Mouse (Mus musculus): ENCODE measurements around the gene Hnf4a. TPM values are rescaled to one million over a fixed set of nuclear protein-coding genes. Genes with fewer than 3 reads are reported as not detected.
A peak's percentile ranks its signal among the peaks of the same experiment; 100 is the strongest.

Gene Hnf4a
- polyA plus RNA-seq, 1 experiment from 2014 or later = 90.5 TPM

DNA sequence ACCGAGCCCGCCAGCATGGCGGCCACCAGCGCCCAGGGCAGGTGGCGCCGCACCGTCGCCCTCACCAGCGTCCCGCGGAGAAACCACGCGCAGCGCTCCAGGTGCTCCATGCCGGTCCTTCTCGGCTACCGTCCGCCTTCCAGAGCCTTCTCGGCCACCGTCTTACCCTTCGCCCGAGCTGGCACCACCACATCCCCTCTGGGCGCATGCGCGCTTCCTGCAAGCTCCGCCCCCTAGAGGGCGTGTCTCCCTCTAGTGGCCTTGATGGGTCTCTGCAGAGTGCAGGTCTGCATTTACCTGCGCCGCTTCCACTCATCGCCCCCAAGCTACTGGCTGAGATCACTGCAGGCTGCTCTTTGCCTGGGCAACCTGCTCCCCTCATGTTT lies 34.1 kb upstream of the Hnf4a start, which contains the start of gene Fitm2:
Gene Fitm2, minus strand, starts transcription at position 164 of the 386 bp plus-strand sequence.
- H3K4me1 ChIP-seq (replicated peaks; ENCODE audit: control insufficient read depth, insufficient read depth, low read length) = peaks cover 9% of the 10 kb centered on the region; the same call in 1 of the 2 replicates
- under 1% methylated on average over 30 of the region's 30 CpGs for WGBS
- H3K27ac ChIP-seq (ENCODE audit: low read depth) = 0 out of 2 replicates have a peak within 1 kb of the TSS, but pooled peaks have one; percentile 7
- peak; percentile 99 for DNase-seq (ENCODE audit: low spot score)
- peak; percentile 97 for ATAC-seq (replicated peaks; ENCODE audit: low FRiP score, low TSS enrichment, low read depth)
- peak within 1 kb of the TSS; percentile 75 for H3K9ac ChIP-seq (ENCODE audit: low read length)
- peak within 1 kb of the TSS; percentile 94 for H3K4me3 ChIP-seq (ENCODE audit: low read depth, low read length)
- H3K9me3 ChIP-seq (ENCODE audit: control insufficient read depth, low read length) = no peaks in the 10 kb centered on the region
- H3K36me3 ChIP-seq (ENCODE audit: control insufficient read depth, insufficient read depth, low read length) = peaks cover 11% of the 10 kb centered on the region; the same call in 1 of the 2 replicates
- H3K4me2 ChIP-seq (ENCODE audit: low read length) = peak within 1 kb of the TSS; percentile 91
- H3K27me3 ChIP-seq (replicated peaks; ENCODE audit: control insufficient read depth, insufficient read depth, low read length) = no peaks in the 10 kb centered on the region

DNA sequence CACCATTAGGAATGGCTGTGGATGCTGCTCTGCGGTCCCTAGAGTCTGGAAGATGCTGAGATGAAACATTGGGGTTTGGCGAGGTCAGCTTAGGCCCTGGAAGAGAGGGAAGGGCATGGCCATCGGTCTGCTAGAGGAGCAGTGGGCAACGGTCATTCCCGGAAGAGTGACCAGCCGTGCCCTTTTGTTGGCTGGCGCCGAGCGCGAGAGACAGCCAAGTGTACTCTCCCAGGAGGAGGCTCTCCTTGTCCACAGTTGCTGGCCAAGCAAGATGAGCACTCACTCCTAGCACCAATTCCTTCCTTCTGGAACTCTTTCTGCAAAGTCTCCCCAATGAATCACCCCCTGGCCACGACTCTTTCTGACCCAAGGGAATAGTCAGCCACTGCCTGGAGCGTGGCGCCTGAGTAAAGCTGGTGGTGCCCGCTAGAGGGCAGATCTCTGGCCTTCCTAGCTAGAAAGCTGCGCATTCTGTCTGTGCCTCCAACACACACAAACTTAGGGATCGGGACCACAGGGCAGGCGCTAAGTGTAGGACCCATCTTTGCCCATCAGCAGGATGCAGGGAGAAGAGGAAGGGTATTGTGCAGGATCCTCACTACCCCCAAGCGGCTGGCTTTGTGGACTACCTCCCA lies 26.3 kb upstream of the Hnf4a start:
- Histone ChIP-seq H3K9ac (ENCODE audit: low read length) (no peak overlapping the region), H3K27me3 (replicated peaks; ENCODE audit: control insufficient read depth, insufficient read depth, low read length) (peaks cover 7% of the 10 kb centered on the region; the same call in 1 of the 2 replicates), H3K27ac (ENCODE audit: low read depth) (no peak overlapping the region), H3K4me2 (ENCODE audit: low read length) (no peak overlapping the region), H3K4me3 (ENCODE audit: low read depth, low read length) (no peak overlapping the region), H3K9me3 (ENCODE audit: control insufficient read depth, low read length) (no peaks in the 10 kb centered on the region), H3K4me1 (replicated peaks; ENCODE audit: control insufficient read depth, insufficient read depth, low read length) (peaks cover 6% of the 10 kb centered on the region), H3K36me3 (ENCODE audit: control insufficient read depth, insufficient read depth, low read length) (no peaks in the 10 kb centered on the region)
- DNase-seq (ENCODE audit: low spot score) (no peak), ATAC-seq (replicated peaks; ENCODE audit: low FRiP score, low TSS enrichment, low read depth) (0 out of 2 replicates have a peak, but pooled peaks have one; percentile 13)
- 57% methylated on average over 18 of the region's 18 CpGs for WGBS

DNA sequence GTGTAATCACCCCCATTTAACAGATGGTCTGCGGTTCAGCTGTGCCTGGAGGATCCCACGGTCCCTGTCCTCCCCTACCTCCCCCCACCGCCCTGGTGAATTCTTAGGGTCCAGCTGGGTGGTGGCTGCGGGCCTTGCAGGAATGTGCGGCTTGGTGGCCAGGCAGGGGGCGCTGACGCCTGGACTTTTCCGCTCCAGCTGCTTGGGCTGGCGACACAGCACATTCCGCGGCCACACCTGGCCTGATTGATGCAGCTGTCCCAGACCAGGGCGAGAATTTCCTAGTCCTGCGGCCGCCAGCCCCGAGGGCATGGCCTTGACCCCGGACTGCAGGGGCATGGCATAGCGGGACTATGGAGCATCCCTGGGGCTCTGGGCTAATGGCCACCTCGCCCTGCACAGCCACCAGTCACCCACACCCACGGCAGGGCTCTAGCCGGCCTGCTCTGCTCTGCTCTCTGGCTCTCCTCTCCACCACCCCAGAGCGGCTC lies 25.0 kb upstream of the Hnf4a start:
- Histone ChIP-seq H3K4me2 (ENCODE audit: low read length) (peak overlapping the region; percentile 45), H3K27ac (ENCODE audit: low read depth) (no peak overlapping the region), H3K9ac (ENCODE audit: low read length) (no peak overlapping the region), H3K36me3 (ENCODE audit: control insufficient read depth, insufficient read depth, low read length) (no peaks in the 10 kb centered on the region), H3K9me3 (ENCODE audit: control insufficient read depth, low read length) (no peaks in the 10 kb centered on the region), H3K4me1 (replicated peaks; ENCODE audit: control insufficient read depth, insufficient read depth, low read length) (peaks cover 6% of the 10 kb centered on the region), H3K27me3 (replicated peaks; ENCODE audit: control insufficient read depth, insufficient read depth, low read length) (peaks cover 7% of the 10 kb centered on the region; the same call in 1 of the 2 replicates), H3K4me3 (ENCODE audit: low read depth, low read length) (peak overlapping the region; percentile 17)
- DNase-seq (ENCODE audit: low spot score) (peak; percentile 74), ATAC-seq (replicated peaks; ENCODE audit: low FRiP score, low TSS enrichment, low read depth) (peak; percentile 61; the same call in 1 of the 2 replicates)
- 1% methylated on average over 21 of the region's 21 CpGs for WGBS

DNA sequence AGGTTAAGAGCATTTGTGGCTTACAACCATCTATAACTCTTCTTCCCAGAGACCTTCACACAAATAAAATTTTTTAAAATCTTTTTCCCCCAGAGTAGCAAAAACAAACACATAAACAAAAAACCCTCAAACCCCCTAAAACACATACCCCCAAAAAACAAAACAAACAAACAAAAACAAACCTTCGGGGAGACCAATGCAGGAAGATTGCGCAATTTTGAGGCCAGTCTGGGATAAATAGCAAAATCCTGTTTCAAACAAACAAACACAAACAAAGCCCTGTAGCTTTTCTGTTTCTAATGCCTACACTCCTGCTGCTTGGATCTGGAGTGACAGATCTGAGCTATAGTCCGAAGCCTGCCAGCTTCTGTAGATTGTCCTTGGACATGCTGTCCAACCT lies 19.2 kb upstream of the Hnf4a start:
- ATAC-seq (replicated peaks; ENCODE audit: low FRiP score, low TSS enrichment, low read depth) (no peak), DNase-seq (ENCODE audit: low spot score) (no peak)
- Histone ChIP-seq H3K9ac (ENCODE audit: low read length) (no peak overlapping the region), H3K4me2 (ENCODE audit: low read length) (no peak overlapping the region), H3K27ac (ENCODE audit: low read depth) (no peak overlapping the region), H3K27me3 (replicated peaks; ENCODE audit: control insufficient read depth, insufficient read depth, low read length) (0 out of 2 replicates have a peak, but pooled peaks cover 3% of the 10 kb centered on the region), H3K4me3 (ENCODE audit: low read depth, low read length) (no peak overlapping the region), H3K4me1 (replicated peaks; ENCODE audit: control insufficient read depth, insufficient read depth, low read length) (no peaks in the 10 kb centered on the region), H3K36me3 (ENCODE audit: control insufficient read depth, insufficient read depth, low read length) (no peaks in the 10 kb centered on the region), H3K9me3 (ENCODE audit: control insufficient read depth, low read length) (no peaks in the 10 kb centered on the region)
- WGBS = 94% methylated on average over 3 of the region's 3 CpGs

DNA sequence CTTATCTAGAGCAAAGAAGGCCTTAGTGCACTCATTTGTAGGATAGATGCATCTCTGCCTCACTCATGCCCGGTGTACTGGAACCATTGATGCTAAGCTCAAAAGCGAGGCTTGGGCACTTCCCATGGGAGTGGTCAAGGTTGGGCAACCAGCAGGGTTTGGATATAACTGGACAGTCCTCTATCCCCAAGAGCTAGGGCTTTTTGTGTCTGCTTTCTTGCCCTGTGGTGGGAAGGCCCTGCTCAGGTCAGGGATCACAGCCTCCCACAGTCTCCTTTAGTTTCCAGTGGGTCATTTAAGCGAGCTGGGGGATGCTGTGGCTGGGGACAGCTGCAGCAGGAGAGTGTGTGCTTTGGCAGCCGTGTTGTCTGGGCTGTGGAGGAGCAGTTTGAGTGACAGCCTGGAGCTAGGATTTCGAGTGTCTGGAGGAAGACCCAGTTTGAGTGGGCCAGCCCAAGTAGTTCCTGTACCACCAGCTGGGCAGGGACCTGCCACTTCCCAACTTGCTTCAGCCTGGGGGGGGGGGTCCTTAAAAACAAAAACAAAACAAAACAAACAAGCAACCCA lies 16.8 kb upstream of the Hnf4a start:
- WGBS = 63% methylated on average over 5 of the region's 5 CpGs
- Histone ChIP-seq H3K4me1 (replicated peaks; ENCODE audit: control insufficient read depth, insufficient read depth, low read length) (peaks cover 14% of the 10 kb centered on the region), H3K4me3 (ENCODE audit: low read depth, low read length) (no peak overlapping the region), H3K27me3 (replicated peaks; ENCODE audit: control insufficient read depth, insufficient read depth, low read length) (no peaks in the 10 kb centered on the region), H3K9ac (ENCODE audit: low read length) (no peak overlapping the region), H3K4me2 (ENCODE audit: low read length) (no peak overlapping the region), H3K27ac (ENCODE audit: low read depth) (no peak overlapping the region), H3K9me3 (ENCODE audit: control insufficient read depth, low read length) (no peaks in the 10 kb centered on the region), H3K36me3 (ENCODE audit: control insufficient read depth, insufficient read depth, low read length) (no peaks in the 10 kb centered on the region)
- no peak for ATAC-seq (replicated peaks; ENCODE audit: low FRiP score, low TSS enrichment, low read depth)
- no peak for DNase-seq (ENCODE audit: low spot score)

DNA sequence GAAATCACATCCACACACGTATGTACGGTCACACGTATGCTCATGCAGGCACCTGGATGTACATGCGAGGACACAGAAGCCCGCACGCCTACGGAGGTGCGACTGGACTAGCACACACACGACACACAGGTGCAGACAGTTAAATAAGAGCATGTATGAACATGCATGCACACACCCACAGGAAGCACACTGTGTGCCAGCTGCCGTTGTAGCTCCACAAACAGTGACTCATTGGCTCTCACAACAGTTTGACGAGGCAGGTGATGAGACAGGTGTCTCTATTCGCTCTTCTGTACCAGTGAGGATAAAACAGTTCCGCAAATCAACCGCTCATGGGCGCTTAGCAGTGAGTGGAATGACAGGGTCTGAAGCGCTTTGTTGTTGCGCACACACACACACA lies 16.0 kb upstream of the Hnf4a start:
- H3K36me3 ChIP-seq (ENCODE audit: control insufficient read depth, insufficient read depth, low read length) = no peaks in the 10 kb centered on the region
- H3K4me2 ChIP-seq (ENCODE audit: low read length) = no peak overlapping the region
- ATAC-seq (replicated peaks; ENCODE audit: low FRiP score, low TSS enrichment, low read depth) (no peak), DNase-seq (ENCODE audit: low spot score) (no peak)
- no peak overlapping the region for H3K4me3 ChIP-seq (ENCODE audit: low read depth, low read length)
- H3K9me3 ChIP-seq (ENCODE audit: control insufficient read depth, low read length) = no peaks in the 10 kb centered on the region
- no peaks in the 10 kb centered on the region for H3K27me3 ChIP-seq (replicated peaks; ENCODE audit: control insufficient read depth, insufficient read depth, low read length)
- no peak overlapping the region for H3K9ac ChIP-seq (ENCODE audit: low read length)
- H3K4me1 ChIP-seq (replicated peaks; ENCODE audit: control insufficient read depth, insufficient read depth, low read length) = peaks cover 14% of the 10 kb centered on the region
- WGBS = 93% methylated on average over 17 of the region's 17 CpGs
- no peak overlapping the region for H3K27ac ChIP-seq (ENCODE audit: low read depth)

DNA sequence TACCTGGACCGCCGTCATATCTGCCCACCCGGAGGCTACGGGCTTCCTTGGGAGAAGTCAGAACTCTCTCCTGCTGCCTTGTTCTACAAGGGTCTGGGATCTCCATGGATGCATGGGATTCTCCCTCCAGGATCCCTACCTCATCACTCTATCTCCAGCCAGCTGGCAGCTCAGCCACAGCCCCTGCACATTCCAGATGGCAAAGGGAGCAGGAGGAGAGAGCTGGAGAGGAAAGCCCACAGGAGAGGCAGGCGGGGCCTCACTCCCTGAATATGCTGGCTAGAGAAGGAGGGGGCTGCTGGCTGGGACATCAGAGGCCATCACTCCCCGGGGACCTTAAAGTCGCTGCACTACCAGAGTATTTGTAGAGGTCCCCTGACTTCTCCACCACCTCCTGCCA lies 15.3 kb upstream of the Hnf4a start:
- Histone ChIP-seq H3K9me3 (ENCODE audit: control insufficient read depth, low read length) (no peaks in the 10 kb centered on the region), H3K4me1 (replicated peaks; ENCODE audit: control insufficient read depth, insufficient read depth, low read length) (peaks cover 14% of the 10 kb centered on the region), H3K4me2 (ENCODE audit: low read length) (no peak overlapping the region), H3K27me3 (replicated peaks; ENCODE audit: control insufficient read depth, insufficient read depth, low read length) (no peaks in the 10 kb centered on the region), H3K27ac (ENCODE audit: low read depth) (no peak overlapping the region), H3K36me3 (ENCODE audit: control insufficient read depth, insufficient read depth, low read length) (no peaks in the 10 kb centered on the region), H3K4me3 (ENCODE audit: low read depth, low read length) (no peak overlapping the region), H3K9ac (ENCODE audit: low read length) (no peak overlapping the region)
- 61% methylated on average over 7 of the region's 7 CpGs for WGBS
- ATAC-seq (replicated peaks; ENCODE audit: low FRiP score, low TSS enrichment, low read depth) (no peak), DNase-seq (ENCODE audit: low spot score) (no peak)

DNA sequence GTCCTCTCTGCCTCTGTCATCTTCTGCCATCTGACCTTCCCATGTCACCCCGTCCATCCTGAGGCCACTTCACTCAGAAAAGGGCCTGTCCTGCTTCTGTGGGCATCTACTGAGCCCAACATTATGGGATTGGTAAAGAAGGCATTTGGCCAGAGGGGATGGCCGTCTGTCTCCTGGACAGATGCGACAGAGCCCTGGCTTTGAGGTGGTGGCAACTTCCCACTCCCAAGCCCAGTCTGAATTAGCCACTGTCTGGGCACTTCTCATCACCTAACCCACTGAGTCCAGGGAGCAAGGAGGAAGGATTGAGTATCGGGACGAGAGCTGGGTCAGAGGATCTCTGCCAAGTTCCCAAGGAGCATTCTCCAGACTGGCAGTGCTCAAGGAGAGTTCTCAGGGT lies 14.6 kb upstream of the Hnf4a start, which contains the start of gene R3hdml:
Gene R3hdml, plus strand, starts transcription at position 301 of the 400 bp plus-strand sequence.
- no peaks in the 10 kb centered on the region for H3K27me3 ChIP-seq (replicated peaks; ENCODE audit: control insufficient read depth, insufficient read depth, low read length)
- no peak within 1 kb of the TSS for H3K4me2 ChIP-seq (ENCODE audit: low read length)
- H3K27ac ChIP-seq (ENCODE audit: low read depth) = no peak within 1 kb of the TSS
- no peaks in the 10 kb centered on the region for H3K36me3 ChIP-seq (ENCODE audit: control insufficient read depth, insufficient read depth, low read length)
- DNase-seq (ENCODE audit: low spot score) (no peak), ATAC-seq (replicated peaks; ENCODE audit: low FRiP score, low TSS enrichment, low read depth) (no peak)
- H3K9ac ChIP-seq (ENCODE audit: low read length) = no peak within 1 kb of the TSS
- peaks cover 14% of the 10 kb centered on the region for H3K4me1 ChIP-seq (replicated peaks; ENCODE audit: control insufficient read depth, insufficient read depth, low read length)
- WGBS = 74% methylated on average over 5 of the region's 5 CpGs
- H3K9me3 ChIP-seq (ENCODE audit: control insufficient read depth, low read length) = no peaks in the 10 kb centered on the region
- H3K4me3 ChIP-seq (ENCODE audit: low read depth, low read length) = no peak within 1 kb of the TSS

All from intestine, embryonic 14.5 days (tissue).